Mouse (Mus musculus) thymus, adult 2 months (tissue): ENCODE data around the gene Rad51b.

Experiments used
- CTCF ChIP-seq: fragments of 200-500 bp; IDR thresholded peaks from 2 replicates; pipeline ENCODE4 v1.5.1; 2012; ENCODE audit warnings: mild to moderate bottlenecking, control low read depth, low read length, moderate library complexity, borderline replicate concordance; ENCODE audit not compliant: control insufficient read depth, poor library complexity, insufficient read depth; ENCODE audit errors: extremely low read depth
- POLR2A ChIP-seq: fragments of 200-500 bp; IDR thresholded peaks from 2 replicates; pipeline ENCODE4 v1.6.1; 2012; ENCODE audit warnings: mild to moderate bottlenecking, low read length, control low read depth, moderate library complexity; ENCODE audit not compliant: control insufficient read depth, poor library complexity, insufficient read depth; ENCODE audit errors: extremely low read depth

DNA sequence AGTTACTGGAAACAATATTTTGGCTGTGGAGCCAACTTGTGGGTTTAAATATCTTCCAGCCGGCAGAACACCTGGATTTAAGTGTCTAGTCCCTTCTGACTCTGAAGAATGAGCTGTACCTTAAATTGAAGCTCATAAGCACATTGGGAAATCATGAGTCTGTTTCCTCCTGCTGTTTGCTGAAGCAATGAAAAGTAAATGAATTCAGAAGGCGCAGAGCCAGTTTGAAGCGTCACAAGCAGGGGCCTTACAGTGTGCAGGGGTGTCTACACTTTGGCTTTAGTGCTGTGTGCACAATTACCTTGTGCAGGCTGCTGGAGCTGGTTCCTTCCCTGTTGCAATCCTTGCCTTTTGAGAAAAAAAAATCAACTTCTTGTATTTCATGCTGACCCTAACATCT is 305.6 kb downstream of the Rad51b start:
- TF ChIP-seq CTCF, result no peak
- no peak for TF ChIP-seq POLR2A
